Mouse (Mus musculus) liver, embryonic 14.5 days (tissue): ENCODE measurements around the gene Cyp1b1.

Experiments
- CTCF ChIP-seq: IDR thresholded peaks from 2 replicates; pipeline ENCODE4 v1.5.1; 2016; ENCODE audit warnings: antibody characterized with exemption, low read depth, control low read depth
- EP300 ChIP-seq: IDR thresholded peaks from 2 replicates; pipeline ENCODE4 v1.6.1; 2016; ENCODE audit warnings: antibody characterized with exemption, low read depth

DNA sequence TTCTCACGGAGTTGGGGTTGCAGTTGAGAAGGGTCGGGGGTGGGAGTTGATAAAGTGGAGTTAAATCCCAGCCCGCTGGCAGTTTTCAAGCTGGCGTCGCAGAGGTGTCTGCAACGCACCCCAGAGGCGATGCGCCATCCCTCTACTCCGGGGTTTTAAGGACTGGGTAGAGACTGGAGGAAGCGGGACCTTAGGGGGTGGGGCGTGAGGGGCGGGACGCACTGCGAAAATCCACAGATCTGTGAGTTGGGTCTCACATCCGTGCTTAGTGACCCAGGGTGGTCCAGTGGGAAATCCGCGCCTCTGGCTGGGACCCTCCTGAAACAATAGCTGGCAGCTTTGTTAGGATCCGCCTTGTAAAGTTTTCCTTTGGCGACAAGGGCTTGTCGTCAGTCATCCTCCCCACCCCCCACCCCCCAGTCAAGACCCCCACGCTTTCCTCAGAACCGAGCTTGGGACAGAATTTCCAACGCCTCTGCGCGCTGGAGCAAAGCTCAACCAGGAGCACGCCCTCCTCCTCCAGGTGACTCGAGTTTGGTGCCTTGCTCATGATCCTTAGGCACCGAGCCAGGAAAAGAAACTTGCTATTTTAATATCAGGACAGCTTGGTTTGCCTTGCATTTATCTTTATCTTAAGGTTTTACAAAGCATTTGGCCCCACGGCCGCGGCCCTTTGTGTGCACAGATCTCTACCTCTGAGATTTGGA lies at the start of gene Cyp1b1:
- TF ChIP-seq CTCF (no peak), EP300 (no peak)
